Mouse (Mus musculus): ENCODE results near the gene Krt17. TPM values are rescaled to one million over a fixed set of nuclear protein-coding genes. Genes with fewer than 3 reads are reported as not detected.
"Not testable (repeated sequence)": the region's sequence is repeated elsewhere in the genome, so short reads cannot be mapped to it uniquely, and the experiment has no call there.

The Krt17 gene
- total and polyA plus RNA-seq, 2 experiments from 2014 or later: 0.14 TPM; not detected in 1

- Histone ChIP-seq H3K4me3 (ENCODE audit: low read depth, low read length) (no peak overlapping the region), H3K27ac (ENCODE audit: low read depth) (no peak overlapping the region), H3K36me3 (replicated peaks; ENCODE audit: control insufficient read depth, insufficient read depth, low read length) (no peaks in the 10 kb centered on the region), H3K4me2 (ENCODE audit: low read depth, low read length) (no peak overlapping the region), H3K9ac (replicated peaks; ENCODE audit: low read depth, low read length) (no peak overlapping the region), H3K27me3 (ENCODE audit: control insufficient read depth, insufficient read depth, low read length) (no peaks in the 10 kb centered on the region), H3K9me3 (replicated peaks; ENCODE audit: control insufficient read depth, low read length) (no peaks in the 10 kb centered on the region), H3K4me1 (ENCODE audit: control insufficient read depth, insufficient read depth) (no peaks in the 10 kb centered on the region)
- WGBS: 52% methylated on average over 5 of the region's 5 CpGs
- DNase-seq (ENCODE audit: low spot score): no peak
- no peak for TF ChIP-seq EP300 (IDR thresholded peaks at IDR 0.05; ENCODE audit: low read depth)
- TF ChIP-seq CTCF (IDR thresholded peaks at IDR 0.05; ENCODE audit: low read depth): no peak
- ATAC-seq (ENCODE audit: insufficient read depth, low read depth): no peak
Observed at GRCm38 (mm10) chr11:100254360-100255090, 6.3 kb downstream of the Krt17 start.

DNA sequence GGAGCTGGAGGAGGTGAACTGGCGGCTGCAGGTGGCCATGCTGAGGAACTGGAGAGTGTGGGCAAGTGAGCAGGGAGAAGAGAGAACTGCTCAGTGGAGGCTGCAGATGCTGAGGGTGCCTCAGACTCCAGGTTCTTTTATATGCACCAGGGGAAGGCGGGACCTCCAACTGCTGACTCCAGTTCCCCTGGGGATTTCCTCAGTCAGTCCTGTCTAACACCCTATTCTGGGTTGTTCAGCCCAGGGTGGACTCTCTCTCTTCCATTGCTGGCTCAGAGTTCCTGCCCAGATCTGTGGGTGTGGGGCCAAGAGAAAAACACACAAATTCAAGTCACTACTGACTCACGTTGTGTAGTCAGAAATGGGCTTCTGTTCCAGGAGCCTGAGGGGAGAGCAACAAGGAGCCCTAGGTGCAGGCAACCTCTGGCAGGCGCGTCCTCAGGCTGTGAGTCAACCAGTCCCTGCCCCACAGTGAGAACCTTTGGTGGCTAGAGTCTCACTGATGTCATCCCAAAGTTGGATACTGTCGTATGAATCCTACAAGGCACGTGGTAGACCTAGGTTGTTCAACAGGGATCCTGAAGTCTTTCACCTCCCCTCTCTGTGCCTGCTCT is 11.9 kb downstream of the Krt17 start, which contains the start of gene Krt16:
Krt16 (minus strand) TSS at position 51 of the 614 bp plus-strand sequence.
- no peak within 1 kb of the TSS for H3K4me3 ChIP-seq (ENCODE audit: low read depth, low read length)
- H3K27me3 ChIP-seq (ENCODE audit: control insufficient read depth, insufficient read depth, low read length): no peaks in the 10 kb centered on the region
- H3K4me1 ChIP-seq (ENCODE audit: control insufficient read depth, insufficient read depth): no peaks in the 10 kb centered on the region
- WGBS: 72% methylated on average over 7 of the region's 7 CpGs
- H3K9me3 ChIP-seq (replicated peaks; ENCODE audit: control insufficient read depth, low read length): no peaks in the 10 kb centered on the region
- no peak within 1 kb of the TSS for H3K9ac ChIP-seq (replicated peaks; ENCODE audit: low read depth, low read length)
- H3K27ac ChIP-seq (ENCODE audit: low read depth): no peak within 1 kb of the TSS
- H3K4me2 ChIP-seq (ENCODE audit: low read depth, low read length): no peak within 1 kb of the TSS
- no peak for DNase-seq (ENCODE audit: low spot score)
- no peaks in the 10 kb centered on the region for H3K36me3 ChIP-seq (replicated peaks; ENCODE audit: control insufficient read depth, insufficient read depth, low read length)
- no peak for ATAC-seq (ENCODE audit: insufficient read depth, low read depth)
- no peak for TF ChIP-seq EP300 (IDR thresholded peaks at IDR 0.05; ENCODE audit: low read depth)
- TF ChIP-seq CTCF (IDR thresholded peaks at IDR 0.05; ENCODE audit: low read depth): no peak

GRCm38 (mm10) chr11:100246471-100246870 is 14.4 kb downstream of the Krt17 start:
- not testable (repeated sequence) for ATAC-seq (ENCODE audit: insufficient read depth, low read depth); H3K9me3 ChIP-seq (replicated peaks; ENCODE audit: control insufficient read depth, low read length); H3K4me3 ChIP-seq (ENCODE audit: low read depth, low read length); H3K27me3 ChIP-seq (ENCODE audit: control insufficient read depth, insufficient read depth, low read length); H3K9ac ChIP-seq (replicated peaks; ENCODE audit: low read depth, low read length); DNase-seq (ENCODE audit: low spot score); H3K36me3 ChIP-seq (replicated peaks; ENCODE audit: control insufficient read depth, insufficient read depth, low read length); H3K4me2 ChIP-seq (ENCODE audit: low read depth, low read length); H3K27ac ChIP-seq (ENCODE audit: low read depth); H3K4me1 ChIP-seq (ENCODE audit: control insufficient read depth, insufficient read depth)
- WGBS: 59% methylated on average over 7 of the region's 7 CpGs

DNA sequence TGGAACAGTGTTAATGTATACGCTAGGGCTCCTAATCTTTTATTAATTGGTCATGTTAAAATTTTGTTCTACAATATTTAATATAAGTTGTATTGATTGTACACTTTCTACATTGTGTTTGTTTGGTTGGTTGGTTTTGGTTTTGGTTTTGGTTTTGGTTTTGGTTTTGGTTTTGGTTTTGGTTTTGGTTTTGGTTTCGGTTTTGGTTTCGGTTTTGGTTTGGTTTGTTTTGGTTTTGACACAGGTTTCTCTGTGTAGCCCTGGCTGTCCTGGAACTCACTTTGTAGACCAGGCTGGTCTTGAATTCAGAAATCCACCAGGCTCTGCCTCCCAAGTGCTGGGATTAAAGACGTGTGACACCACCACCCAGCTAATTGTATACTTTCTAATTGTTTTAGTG is 20.6 kb downstream of the Krt17 start:
- ATAC-seq (ENCODE audit: insufficient read depth, low read depth); H3K36me3 ChIP-seq (replicated peaks; ENCODE audit: control insufficient read depth, insufficient read depth, low read length); H3K27me3 ChIP-seq (ENCODE audit: control insufficient read depth, insufficient read depth, low read length); H3K9me3 ChIP-seq (replicated peaks; ENCODE audit: control insufficient read depth, low read length); H3K4me2 ChIP-seq (ENCODE audit: low read depth, low read length); H3K4me1 ChIP-seq (ENCODE audit: control insufficient read depth, insufficient read depth); H3K9ac ChIP-seq (replicated peaks; ENCODE audit: low read depth, low read length); H3K4me3 ChIP-seq (ENCODE audit: low read depth, low read length); H3K27ac ChIP-seq (ENCODE audit: low read depth); DNase-seq (ENCODE audit: low spot score): not testable (repeated sequence)
- WGBS: 83% methylated on average over 4 of the region's 4 CpGs

GRCm38 (mm10) chr11:100221741-100222140 is 39.1 kb downstream of the Krt17 start:
- H3K27ac ChIP-seq (ENCODE audit: low read depth): no peak overlapping the region
- no peaks in the 10 kb centered on the region for H3K27me3 ChIP-seq (ENCODE audit: control insufficient read depth, insufficient read depth, low read length)
- TF ChIP-seq EP300 (IDR thresholded peaks at IDR 0.05; ENCODE audit: low read depth): no peak
- no peaks in the 10 kb centered on the region for H3K4me1 ChIP-seq (ENCODE audit: control insufficient read depth, insufficient read depth)
- H3K4me3 ChIP-seq (ENCODE audit: low read depth, low read length): no peak overlapping the region
- no peak overlapping the region for H3K9ac ChIP-seq (replicated peaks; ENCODE audit: low read depth, low read length)
- 63% methylated on average over 8 of the region's 8 CpGs for WGBS
- H3K9me3 ChIP-seq (replicated peaks; ENCODE audit: control insufficient read depth, low read length): peaks cover 6% of the 10 kb centered on the region; the same call in 1 of the 2 replicates
- ATAC-seq (ENCODE audit: insufficient read depth, low read depth): no peak
- H3K4me2 ChIP-seq (ENCODE audit: low read depth, low read length): no peak overlapping the region
- DNase-seq (ENCODE audit: low spot score): no peak
- H3K36me3 ChIP-seq (replicated peaks; ENCODE audit: control insufficient read depth, insufficient read depth, low read length): no peaks in the 10 kb centered on the region

DNA sequence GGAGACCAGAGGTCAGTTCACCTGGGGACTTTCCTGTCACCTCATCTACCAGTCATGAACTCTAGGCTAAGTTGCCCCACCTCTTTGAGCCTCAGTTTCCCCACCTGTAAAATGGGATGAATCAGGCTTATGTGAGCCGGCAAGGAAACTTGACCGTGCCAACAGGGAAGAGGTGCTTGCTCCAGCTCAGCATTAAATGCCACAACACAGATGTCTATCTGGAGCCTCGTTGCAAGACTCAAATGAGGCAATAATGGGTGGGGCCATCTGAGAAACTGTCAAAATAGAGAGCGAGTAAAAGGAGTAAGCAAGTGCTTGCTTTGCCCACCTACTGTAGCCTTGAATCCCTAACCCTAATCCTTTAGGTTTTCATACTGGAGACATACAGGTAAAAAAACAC is 41.5 kb downstream of the Krt17 start:
- ATAC-seq (ENCODE audit: insufficient read depth, low read depth): no peak
- 73% methylated on average over 4 of the region's 4 CpGs for WGBS

More for the DNA sequence above, 41.5 kb downstream of the Krt17 start:
- Histone ChIP-seq H3K27ac (ENCODE audit: low read depth) (no peak overlapping the region), H3K4me3 (ENCODE audit: low read depth, low read length) (no peak overlapping the region), H3K27me3 (ENCODE audit: control insufficient read depth, insufficient read depth, low read length) (no peaks in the 10 kb centered on the region), H3K4me2 (ENCODE audit: low read depth, low read length) (no peak overlapping the region), H3K9ac (replicated peaks; ENCODE audit: low read depth, low read length) (no peak overlapping the region), H3K4me1 (ENCODE audit: control insufficient read depth, insufficient read depth) (no peaks in the 10 kb centered on the region), H3K9me3 (replicated peaks; ENCODE audit: control insufficient read depth, low read length) (no peaks in the 10 kb centered on the region), H3K36me3 (replicated peaks; ENCODE audit: control insufficient read depth, insufficient read depth, low read length) (no peaks in the 10 kb centered on the region)
- DNase-seq (ENCODE audit: low spot score): no peak
- TF ChIP-seq EP300 (IDR thresholded peaks at IDR 0.05; ENCODE audit: low read depth) (no peak), CTCF (IDR thresholded peaks at IDR 0.05; ENCODE audit: low read depth) (no peak)

Measured in heart, postnatal 0 days (tissue).